Mouse (Mus musculus) forebrain, embryonic 10.5 days (tissue): Measurements from ENCODE around the gene 4933405L10Rik. TPM values are rescaled to one million over a fixed set of nuclear protein-coding genes. Genes with fewer than 3 reads are reported as not detected.
A peak's percentile ranks its signal among the peaks of the same experiment; 100 is the strongest.

Experiments used
- DNase-seq: peaks from one replicate; pipeline ENCODE4 v3.0.0-alpha.2; 2017; ENCODE audit warnings: low spot score; ENCODE audit errors: extremely low spot score
- H3K27ac ChIP-seq: fragments of 300-500 bp; sonication (generic); 2 replicates; pipeline ENCODE4 v1.5.1; 2016; ENCODE audit warnings: mild to moderate bottlenecking
- H3K27me3 ChIP-seq: fragments of 300-500 bp; sonication (generic); 2 replicates; pipeline ENCODE4 v1.6.1; 2016; ENCODE audit warnings: mild to moderate bottlenecking; ENCODE audit not compliant: poor library complexity, severe bottlenecking
- H3K36me3 ChIP-seq: fragments of 300-500 bp; sonication (generic); replicated peaks from 2 replicates; pipeline ENCODE4 v1.6.1; 2016; ENCODE audit warnings: mild to moderate bottlenecking, moderate library complexity
- H3K4me1 ChIP-seq: fragments of 300-500 bp; sonication (generic); 2 replicates; pipeline ENCODE4 v1.6.1; 2016
- H3K4me3 ChIP-seq: fragments of 300-500 bp; sonication (generic); 2 replicates; pipeline ENCODE4 v1.5.1; 2016; ENCODE audit warnings: mild to moderate bottlenecking, moderate library complexity
- H3K9me3 ChIP-seq: fragments of 300-500 bp; sonication (generic); 2 replicates; pipeline ENCODE4 v1.6.1; 2016; ENCODE audit warnings: mild to moderate bottlenecking, moderate library complexity
- WGBS: fragments of 180-500 bp; shearing (Covaris S2); methylation state at CpG from one replicate; pipeline ENCODE4 v1.1.7; 2016; 5-methylcytosine and 5-hydroxymethylcytosine counted together
- polyA plus RNA-seq: library from polyadenylated mRNA; unstranded; fragments of >200 nt; fragmentation: Nextera tagmentation; extraction: Ambion mirVana; gene quantifications from 2 replicates; pipeline ENCODE4 v1.2.1, GENCODE M21; 2016

The 4933405L10Rik gene
- polyA plus RNA-seq, 1 experiment from 2014 or later: 0.21 TPM

DNA sequence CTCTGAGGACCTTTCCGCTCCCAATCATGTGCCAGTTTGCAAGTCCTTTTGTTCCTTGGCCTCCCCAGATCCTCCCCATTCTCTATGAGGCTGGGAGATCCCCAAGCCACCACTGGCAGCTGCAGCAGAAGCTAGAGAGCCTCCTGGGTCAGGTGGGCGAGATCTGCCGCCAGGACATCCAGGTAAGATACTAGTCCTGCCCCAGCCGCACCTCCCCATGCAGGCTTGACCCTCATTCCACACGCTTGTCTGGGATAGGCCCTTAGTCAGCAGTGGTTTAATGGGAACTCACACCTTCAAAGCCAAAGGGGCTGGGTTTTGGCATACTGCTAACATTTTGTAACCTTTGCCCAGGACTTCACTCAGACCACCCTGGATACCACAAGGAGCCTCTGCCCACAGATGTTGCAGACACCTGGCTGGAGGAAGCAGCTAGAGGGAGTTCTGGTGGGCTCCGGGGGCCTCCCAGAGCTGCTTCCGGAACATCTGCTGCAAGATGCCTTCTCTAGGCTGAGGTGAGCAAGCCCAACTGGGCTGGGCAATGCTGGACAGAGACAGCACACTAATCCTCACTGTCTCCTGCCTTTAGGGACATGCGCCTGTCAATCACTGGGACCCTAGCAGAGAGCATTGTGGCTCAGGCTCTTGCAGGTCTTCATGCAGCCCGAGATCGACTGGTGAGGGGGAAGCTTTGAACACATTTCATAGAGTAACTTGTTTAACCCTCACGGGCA, 14.8 kb upstream of the 4933405L10Rik start:
- Histone ChIP-seq H3K9me3 (peaks cover 7% of the 10 kb centered on the region), H3K4me1 (peaks cover 17% of the 10 kb centered on the region), H3K4me3 (no peak overlapping the region), H3K27me3 (peaks cover 28% of the 10 kb centered on the region), H3K27ac (no peak overlapping the region), H3K36me3 (peaks cover 20% of the 10 kb centered on the region)
- WGBS: 92% methylated on average over 11 of the region's 11 CpGs
- DNase-seq: no peak

- peaks cover 7% of the 10 kb centered on the region for H3K9me3 ChIP-seq
- H3K36me3 ChIP-seq: peaks cover 30% of the 10 kb centered on the region
- 4% methylated on average over 30 of the region's 30 CpGs for WGBS
- DNase-seq: peak; percentile 69
- peak overlapping the region; percentile 59 for H3K4me3 ChIP-seq
- peak overlapping the region; percentile 70; the same call in 1 of the 2 replicates for H3K27ac ChIP-seq
- peaks cover 28% of the 10 kb centered on the region for H3K27me3 ChIP-seq
- peaks cover 17% of the 10 kb centered on the region for H3K4me1 ChIP-seq
Observed at GRCm38 (mm10) chr8:105693648-105694047, 13.8 kb upstream of the 4933405L10Rik start.

GRCm38 (mm10) chr8:105694051-105694799, 13.2 kb upstream of the 4933405L10Rik start:
- H3K27me3 ChIP-seq: peaks cover 28% of the 10 kb centered on the region
- peaks cover 16% of the 10 kb centered on the region for H3K4me1 ChIP-seq
- no peak for DNase-seq
- H3K9me3 ChIP-seq: peaks cover 7% of the 10 kb centered on the region
- peak overlapping the region; percentile 59 for H3K4me3 ChIP-seq
- H3K36me3 ChIP-seq: peaks cover 34% of the 10 kb centered on the region
- peak overlapping the region; percentile 70; the same call in 1 of the 2 replicates for H3K27ac ChIP-seq
- 7% methylated on average over 40 of the region's 40 CpGs for WGBS

DNA sequence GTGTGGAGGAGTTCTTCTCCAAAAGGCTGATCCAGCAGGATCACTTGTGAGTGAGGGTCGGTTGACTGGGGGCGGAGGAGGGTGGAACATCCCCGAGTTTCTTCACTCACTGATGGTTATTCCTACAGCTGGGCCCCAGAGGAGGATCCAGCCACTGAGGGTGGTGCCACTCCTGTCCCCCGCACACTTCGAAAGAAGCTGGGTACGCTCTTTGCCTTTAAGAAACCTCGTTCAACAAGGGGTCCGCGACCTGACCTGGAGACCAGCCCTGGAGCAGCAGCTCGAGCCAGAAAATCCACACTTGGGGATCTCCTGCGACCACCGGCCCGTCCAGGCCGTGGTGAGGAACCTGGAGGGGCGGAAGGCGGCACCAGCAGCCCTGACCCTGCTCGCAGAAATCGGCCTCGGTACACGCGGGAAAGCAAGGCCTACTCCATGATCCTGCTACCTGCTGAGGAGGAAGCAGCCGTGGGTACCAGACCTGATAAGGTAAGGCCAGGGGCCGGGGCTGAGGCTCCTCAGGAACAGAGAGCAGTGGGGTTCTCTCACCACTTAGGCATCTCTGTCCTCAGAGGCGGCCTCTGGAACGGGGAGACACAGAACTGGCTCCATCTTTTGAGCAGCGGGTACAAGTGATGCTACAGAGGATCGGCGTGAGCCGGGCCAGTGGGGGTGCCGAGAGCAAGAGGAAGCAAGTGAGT, 12.2 kb upstream of the 4933405L10Rik start:
- peaks cover 24% of the 10 kb centered on the region for H3K4me1 ChIP-seq
- H3K27me3 ChIP-seq: peaks cover 21% of the 10 kb centered on the region
- peaks cover 7% of the 10 kb centered on the region for H3K9me3 ChIP-seq
- no peak for DNase-seq
- H3K36me3 ChIP-seq: peaks cover 37% of the 10 kb centered on the region
- no peak overlapping the region for H3K4me3 ChIP-seq
- no peak overlapping the region for H3K27ac ChIP-seq
- 82% methylated on average over 30 of the region's 30 CpGs for WGBS

DNA sequence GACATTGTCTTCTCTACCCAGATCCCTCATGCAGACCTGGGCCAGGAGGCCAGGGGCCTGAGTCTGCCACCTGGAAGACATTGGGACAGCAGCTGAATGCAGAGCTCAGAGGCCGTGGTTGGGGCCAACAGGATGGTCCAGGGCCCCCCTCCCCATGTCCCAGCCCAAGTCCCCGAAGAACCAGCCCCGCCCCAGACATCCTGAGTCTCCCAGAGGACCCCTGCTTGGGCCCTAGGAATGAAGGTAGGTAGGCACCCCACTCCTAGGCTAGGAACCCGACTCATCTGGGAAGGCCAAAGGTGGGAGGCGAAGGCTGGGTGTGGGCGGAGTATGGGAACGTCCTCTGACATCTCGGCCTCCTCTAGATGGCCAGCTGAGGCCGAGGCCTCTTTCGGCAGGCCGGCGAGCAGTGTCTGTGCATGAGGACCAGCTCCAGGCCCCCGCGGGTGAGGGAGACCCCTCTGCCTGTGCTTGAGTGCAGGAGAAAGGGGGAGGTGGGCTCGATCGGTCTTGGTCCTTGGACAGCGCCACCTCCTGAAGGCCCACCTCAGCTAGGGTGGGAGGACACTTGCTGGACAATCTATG, 10.2 kb upstream of the 4933405L10Rik start:
- H3K36me3 ChIP-seq: peaks cover 41% of the 10 kb centered on the region
- DNase-seq: no peak
- H3K9me3 ChIP-seq: peaks cover 7% of the 10 kb centered on the region
- H3K27me3 ChIP-seq: peaks cover 20% of the 10 kb centered on the region
- no peak overlapping the region for H3K27ac ChIP-seq
- H3K4me3 ChIP-seq: 0 out of 2 replicates have a peak overlapping the region, but pooled peaks have one; percentile 2
- 91% methylated on average over 17 of the region's 17 CpGs for WGBS
- H3K4me1 ChIP-seq: peaks cover 39% of the 10 kb centered on the region

GRCm38 (mm10) chr8:105698734-105699133, 8.7 kb upstream of the 4933405L10Rik start:
- Histone ChIP-seq H3K36me3 (peaks cover 49% of the 10 kb centered on the region), H3K27ac (no peak overlapping the region), H3K27me3 (peaks cover 20% of the 10 kb centered on the region), H3K4me1 (peaks cover 42% of the 10 kb centered on the region), H3K9me3 (no peaks in the 10 kb centered on the region), H3K4me3 (no peak overlapping the region)
- no peak for DNase-seq
- WGBS: 95% methylated on average over 5 of the region's 5 CpGs

GRCm38 (mm10) chr8:105699488-105700215, 7.8 kb upstream of the 4933405L10Rik start:
- H3K4me3 ChIP-seq: peak overlapping the region; percentile 77
- H3K9me3 ChIP-seq: no peaks in the 10 kb centered on the region
- H3K36me3 ChIP-seq: peaks cover 58% of the 10 kb centered on the region
- H3K27ac ChIP-seq: no peak overlapping the region; the same call in 1 of the 2 replicates
- 87% methylated on average over 11 of the region's 11 CpGs for WGBS
- H3K27me3 ChIP-seq: peaks cover 11% of the 10 kb centered on the region
- H3K4me1 ChIP-seq: peaks cover 37% of the 10 kb centered on the region
- DNase-seq: no peak

DNA sequence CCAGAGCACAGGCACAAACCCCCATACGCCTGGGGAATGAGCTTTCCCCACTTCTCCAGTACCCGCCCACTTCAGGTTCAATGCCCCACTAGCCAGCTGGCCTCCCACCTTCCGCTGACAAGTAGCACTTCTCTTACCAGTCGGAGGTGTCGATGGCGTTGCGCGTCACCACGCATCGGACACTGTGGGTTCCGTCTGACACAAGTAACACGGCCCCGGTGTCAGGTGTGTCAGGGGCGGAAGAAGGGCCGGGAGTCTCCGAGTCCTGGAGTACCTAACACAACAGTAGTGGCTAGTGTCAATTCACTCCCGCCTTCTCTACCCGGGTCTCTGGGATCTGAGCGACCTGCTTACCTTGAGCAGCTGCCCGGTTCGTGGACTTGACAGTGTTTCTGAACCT, 6.9 kb upstream of the 4933405L10Rik start:
- peaks cover 40% of the 10 kb centered on the region for H3K4me1 ChIP-seq
- peak overlapping the region; percentile 86 for H3K27ac ChIP-seq
- H3K36me3 ChIP-seq: peaks cover 67% of the 10 kb centered on the region
- H3K27me3 ChIP-seq: peaks cover 2% of the 10 kb centered on the region
- no peak for DNase-seq
- H3K4me3 ChIP-seq: peak overlapping the region; percentile 77
- no peaks in the 10 kb centered on the region for H3K9me3 ChIP-seq
- under 1% methylated on average over 21 of the region's 21 CpGs for WGBS

- peaks cover 44% of the 10 kb centered on the region for H3K4me1 ChIP-seq
- no peaks in the 10 kb centered on the region for H3K9me3 ChIP-seq
- WGBS: under 1% methylated on average over 60 of the region's 60 CpGs
Observed at GRCm38 (mm10) chr8:105700966-105701824, 6.3 kb upstream of the 4933405L10Rik start, which contains the start of the genes Acd and Pard6a. Gene Acd, minus strand, starts transcription at chr8:105701102. Gene Pard6a, plus strand, starts transcription at chr8:105701148.

DNA sequence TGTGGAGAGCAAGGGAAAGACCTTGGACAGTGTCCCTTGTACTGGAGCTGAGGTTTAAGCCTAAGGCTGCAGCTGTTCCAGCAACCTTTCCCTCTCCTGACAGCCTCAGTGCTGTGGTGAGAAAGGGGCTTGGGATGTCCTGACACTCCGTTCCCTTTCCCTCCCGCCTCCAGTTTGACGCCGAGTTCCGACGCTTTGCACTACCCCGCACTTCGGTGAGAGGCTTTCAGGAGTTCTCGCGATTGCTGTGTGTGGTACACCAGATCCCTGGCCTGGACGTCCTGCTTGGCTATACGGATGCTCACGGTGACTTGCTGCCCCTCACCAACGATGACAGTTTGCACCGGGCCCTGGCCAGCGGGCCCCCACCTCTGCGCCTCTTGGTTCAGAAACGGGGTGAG, 5.5 kb upstream of the 4933405L10Rik start:
- Histone ChIP-seq H3K9me3 (no peaks in the 10 kb centered on the region), H3K27ac (peak overlapping the region; percentile 86), H3K36me3 (peaks cover 65% of the 10 kb centered on the region), H3K27me3 (no peaks in the 10 kb centered on the region), H3K4me1 (peaks cover 52% of the 10 kb centered on the region), H3K4me3 (peak overlapping the region; percentile 77)
- 37% methylated on average over 18 of the region's 18 CpGs for WGBS
- DNase-seq: no peak

More at GRCm38 (mm10) chr8:105700966-105701824, 6.3 kb upstream of the 4933405L10Rik start, which contains the start of the genes Acd and Pard6a:
- Histone ChIP-seq H3K27ac (peak within 1 kb of the TSS; percentile 86), H3K36me3 (peaks cover 72% of the 10 kb centered on the region), H3K27me3 (no peaks in the 10 kb centered on the region), H3K4me3 (peak within 1 kb of the TSS; percentile 77)
- peak; percentile 98 for DNase-seq
